Mouse (Mus musculus): ENCODE measurements around the gene Ndufb3.
"Not testable (repeated sequence)": the region's sequence is repeated elsewhere in the genome, so short reads cannot be mapped to it uniquely, and the experiment has no call there.

The Ndufb3 gene

GRCm38 (mm10) chr1:58610611-58611010 lies 24.4 kb downstream of the Ndufb3 start:
- POLR2A ChIA-PET = interaction anchor here in 1 of 4 experiments (1.0 to 1.2 kb wide), 2 partner anchors 10 to 136 kb away, joined by 3 read pairs; no protein-coding TSS in a partner anchor
- CTCF ChIA-PET = no interaction called here

GRCm38 (mm10) chr1:58613786-58614185 lies 27.6 kb downstream of the Ndufb3 start:
- ChIA-PET POLR2A (interaction anchor here in 1 of 4 experiments (1.0 kb wide), 1 partner anchor 64 kb away, joined by 3 read pairs; no protein-coding TSS in a partner anchor), CTCF (no interaction called here)

- ChIA-PET CTCF (no interaction called here), POLR2A (interaction anchor here in 2 of 4 experiments (1.0 kb wide), 2 partner anchors 28 to 63 kb away, joined by 3 to 4 read pairs; partner anchors contain the start of genes Fam126b (in 1 of the 2) and Ndufb3 (in 1 of the 2))
These were observed 28.2 kb downstream of the Ndufb3 start for GRCm38 (mm10) chr1:58614424-58614823.

GRCm38 (mm10) chr1:58615146-58615545 lies 29.0 kb downstream of the Ndufb3 start:
- ChIA-PET CTCF (no interaction called here), POLR2A (interaction anchor here in 1 of 4 experiments (0.9 to 1.0 kb wide), 2 partner anchors 16 to 29 kb away, joined by 3 to 4 read pairs; partner anchors contain the start of genes Fam126b and Ndufb3)

GRCm38 (mm10) chr1:58616176-58616575 lies 30.0 kb downstream of the Ndufb3 start:
- POLR2A ChIA-PET = interaction anchor here in 1 of 4 experiments (0.9 kb wide), 1 partner anchor 17 kb away, joined by 3 read pairs; no protein-coding TSS in a partner anchor
- CTCF ChIA-PET = no interaction called here

GRCm38 (mm10) chr1:58617076-58617475 lies 30.9 kb downstream of the Ndufb3 start:
- CTCF ChIA-PET = no interaction called here

GRCm38 (mm10) chr1:58617978-58618668 lies 31.9 kb downstream of the Ndufb3 start:
- ChIA-PET POLR2A (no interaction called here), CTCF (no interaction called here)

More at GRCm38 (mm10) chr1:58617076-58617475, 30.9 kb downstream of the Ndufb3 start:
- POLR2A ChIA-PET = no interaction called here

- ChIA-PET POLR2A (no interaction called here), CTCF (interaction anchor here in 1 of 4 experiments (0.6 kb wide), 1 partner anchor 177 kb away, joined by 3 read pairs; no protein-coding TSS in a partner anchor)
These were observed 32.6 kb downstream of the Ndufb3 start for GRCm38 (mm10) chr1:58618766-58619165.

GRCm38 (mm10) chr1:58621251-58621650 lies 35.1 kb downstream of the Ndufb3 start:
- ChIA-PET POLR2A (no interaction called here), CTCF (interaction anchor here in 1 of 4 experiments (0.5 to 1.0 kb wide), 2 partner anchors 126 to 314 kb away, joined by 3 read pairs; no protein-coding TSS in a partner anchor)

GRCm38 (mm10) chr1:58621996-58622748 lies 36.0 kb downstream of the Ndufb3 start:
- ChIA-PET CTCF (interaction anchor here in 1 of 4 experiments (0.6 kb wide), 1 partner anchor 963 kb away, joined by 7 read pairs; no protein-coding TSS in a partner anchor), POLR2A (no interaction called here)

GRCm38 (mm10) chr1:58628847-58629246 lies 42.7 kb downstream of the Ndufb3 start:
- CTCF ChIA-PET = not testable (repeated sequence)

More at GRCm38 (mm10) chr1:58628847-58629246, 42.7 kb downstream of the Ndufb3 start:
- POLR2A ChIA-PET = not testable (repeated sequence)

Measured in embryonic stem cell, embryonic (primary cell).